Mouse (Mus musculus): ENCODE measurements around the gene Tbl2.
A peak's percentile ranks its signal among the peaks of the same experiment; 100 is the strongest.

Gene Tbl2

DNA sequence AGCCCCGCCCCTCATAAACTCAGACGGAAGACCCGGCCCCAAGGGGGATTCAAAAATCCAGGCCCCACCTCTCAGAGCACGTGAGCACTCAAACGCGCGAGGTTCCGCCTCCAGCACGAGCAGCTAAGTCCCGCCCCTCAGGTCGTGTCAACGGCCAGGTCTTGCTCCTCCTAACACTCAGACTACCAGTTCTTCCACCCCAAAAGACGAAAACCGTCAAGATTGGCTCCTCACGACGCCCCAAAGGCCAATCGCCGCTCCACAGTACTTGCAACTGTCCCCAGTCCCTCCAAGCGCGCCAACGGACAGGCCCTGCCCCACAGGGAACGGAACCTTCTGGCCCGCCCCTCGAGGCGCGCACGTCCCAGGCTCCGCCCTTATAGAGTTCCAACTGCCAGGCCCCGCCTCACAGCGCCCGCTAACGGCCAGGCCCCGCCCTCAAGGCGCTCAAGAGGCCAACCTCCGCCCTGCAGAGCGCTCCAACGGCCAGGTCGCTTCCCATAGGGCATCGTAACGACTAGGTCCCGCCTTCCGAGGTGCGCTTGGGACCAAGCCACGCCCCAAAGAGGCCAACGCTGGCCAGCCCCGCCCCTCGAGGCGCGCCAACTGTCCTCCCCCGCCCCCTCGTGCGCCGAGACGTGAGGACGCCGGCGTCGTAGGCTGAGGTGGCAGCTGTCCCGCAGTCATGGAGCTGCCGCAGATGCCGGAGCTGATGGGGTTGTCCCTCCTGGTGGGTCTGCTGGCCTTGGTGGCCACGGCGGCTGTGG lies at the start of gene Tbl2:
Gene Tbl2 (plus strand): TSS at position 605 of the 767 bp plus-strand sequence.
- peak; percentile 96 to 98 for DNase-seq

DNA sequence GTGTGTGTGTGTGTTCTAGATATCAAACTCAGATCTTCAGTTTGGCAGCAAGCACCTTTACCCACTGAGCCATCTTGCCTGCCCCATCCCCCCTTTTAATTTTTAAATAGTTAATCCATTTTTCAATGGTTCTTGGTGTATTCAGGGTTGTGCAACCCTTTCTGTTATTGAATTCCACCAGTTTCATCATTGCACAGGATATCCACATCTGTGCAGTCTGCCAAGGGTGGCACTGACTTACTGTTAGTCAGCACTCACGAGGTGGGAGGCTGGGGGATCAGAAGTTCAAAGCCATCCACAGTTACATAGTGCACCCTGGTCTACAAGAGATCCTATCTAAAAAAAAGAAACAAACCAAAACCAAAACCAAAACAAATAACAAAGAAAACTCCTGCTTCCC lies 48.5 kb upstream of the Tbl2 start:
- no peak for DNase-seq

DNA sequence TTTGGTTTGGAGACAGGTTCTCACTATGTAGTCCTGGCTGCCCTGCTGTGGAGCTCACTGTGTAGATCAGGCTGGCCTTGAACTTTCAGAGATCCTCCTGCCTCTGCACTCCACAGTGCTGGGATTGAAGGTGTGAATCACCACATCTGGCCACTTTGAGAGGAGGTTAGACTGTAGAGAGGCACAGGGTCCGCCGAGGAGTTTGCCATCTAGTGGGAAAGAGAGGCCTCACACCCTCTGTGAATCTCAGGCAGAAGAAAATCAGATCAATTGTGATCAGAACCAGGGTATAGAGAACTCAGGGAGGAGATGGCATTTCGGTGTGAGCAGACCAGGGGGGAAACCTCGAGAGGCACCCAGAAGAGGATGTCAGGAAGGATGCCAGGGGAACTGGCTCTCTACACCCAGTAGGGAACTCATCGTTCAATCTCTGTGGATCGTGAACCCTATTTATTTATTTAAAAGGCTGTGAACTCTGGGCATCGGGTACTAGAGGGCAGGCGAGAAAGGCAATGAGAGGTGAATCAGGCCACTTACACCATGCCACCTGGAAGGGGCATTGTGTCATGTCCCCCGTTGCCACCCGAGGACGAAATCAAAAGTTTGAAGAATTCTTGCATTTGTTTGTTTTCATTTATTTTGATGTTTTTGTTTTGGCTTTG lies 45.3 kb upstream of the Tbl2 start:
- peak in 1 of 2 experiments; percentile 8 for DNase-seq

DNA sequence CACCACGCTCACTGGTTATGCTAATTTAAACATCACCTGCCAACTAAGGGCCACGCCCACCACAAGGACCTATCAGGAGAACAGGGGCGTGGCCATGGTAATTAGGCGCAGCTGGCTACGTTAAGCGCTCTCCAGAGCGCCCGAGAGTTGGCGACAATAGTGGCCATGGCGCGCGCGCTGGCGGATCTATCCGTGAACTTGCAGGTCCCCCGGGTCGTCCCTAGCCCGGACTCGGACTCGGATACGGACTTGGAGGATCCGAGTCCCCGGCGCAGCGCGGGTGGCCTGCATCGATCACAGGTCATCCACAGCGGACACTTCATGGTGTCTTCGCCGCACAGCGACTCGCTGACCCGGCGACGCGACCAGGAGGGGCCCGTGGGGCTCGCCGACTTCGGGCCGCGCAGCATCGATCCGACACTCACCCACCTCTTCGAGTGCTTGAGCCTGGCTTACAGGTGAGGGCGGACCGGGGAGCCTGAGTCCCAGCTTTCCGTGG lies 42.6 kb upstream of the Tbl2 start:
- peak; percentile 27 to 36 for DNase-seq

DNA sequence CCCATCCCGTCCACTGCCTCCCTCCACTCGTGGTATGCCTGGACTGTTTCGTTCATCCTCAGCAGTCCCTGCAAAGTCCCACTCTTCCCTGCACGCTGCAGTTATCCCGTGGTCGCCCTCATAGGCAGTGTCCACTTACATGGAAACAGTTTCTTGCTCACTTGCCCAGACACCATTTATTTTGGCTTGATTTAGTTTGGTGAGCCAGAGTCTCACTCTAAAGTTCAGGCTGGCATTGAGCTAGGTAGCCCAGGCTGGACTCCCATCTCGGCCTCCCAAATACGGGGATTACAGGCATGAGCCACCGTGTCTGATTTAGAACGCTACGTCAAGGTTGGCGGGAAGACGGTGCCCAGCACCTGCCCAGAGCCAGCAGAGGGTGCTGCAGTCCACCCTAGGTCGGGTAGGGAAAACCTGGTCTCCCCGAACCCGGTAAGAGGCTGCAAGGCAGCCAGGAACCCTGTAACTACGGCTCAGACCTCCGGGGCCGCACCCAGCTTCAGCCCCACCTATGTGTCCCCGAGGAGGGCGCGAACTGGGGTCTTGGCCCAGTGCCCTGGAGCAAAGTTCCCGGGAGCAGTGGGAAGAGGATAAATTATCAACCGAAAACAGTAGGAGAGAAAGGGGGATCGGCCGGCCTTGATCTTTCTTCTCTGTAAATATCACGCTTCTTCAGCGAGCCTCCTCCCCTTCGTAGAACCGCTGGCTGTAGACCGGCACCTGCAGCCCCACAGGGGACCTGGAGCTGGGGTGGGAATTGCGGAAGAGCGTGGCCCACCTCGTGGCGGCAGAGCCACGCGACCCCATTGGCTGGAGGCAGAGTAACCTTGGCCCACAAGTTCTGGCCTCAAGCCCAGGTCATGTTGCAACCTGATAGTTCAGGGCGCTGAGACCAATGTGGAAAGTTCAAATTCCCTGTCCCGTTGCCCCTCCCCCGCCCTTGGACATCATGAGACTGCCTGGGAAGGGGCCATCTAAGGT lies 41.6 kb upstream of the Tbl2 start:
- DNase-seq = peak; percentile 45 to 52

DNA sequence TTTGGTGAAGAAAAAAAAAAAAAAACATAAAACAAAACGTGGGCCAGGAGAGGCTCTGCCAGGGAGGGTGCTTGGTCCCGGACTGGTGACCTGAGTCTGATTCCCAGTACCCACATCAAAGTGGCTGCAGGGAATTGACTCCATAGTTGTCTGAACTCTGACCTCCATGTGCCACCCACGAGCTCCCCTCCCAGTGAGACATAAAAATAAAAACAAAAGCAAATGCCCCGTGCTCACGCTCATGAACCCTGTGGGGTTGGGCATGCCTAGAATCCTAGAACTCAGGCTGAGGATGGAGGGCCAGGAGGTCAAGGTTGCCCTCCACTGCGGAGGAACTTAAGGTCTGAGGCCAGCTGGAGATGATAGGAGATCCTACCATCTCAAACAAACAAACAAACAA lies 40.4 kb upstream of the Tbl2 start:
- no peak for DNase-seq

DNA sequence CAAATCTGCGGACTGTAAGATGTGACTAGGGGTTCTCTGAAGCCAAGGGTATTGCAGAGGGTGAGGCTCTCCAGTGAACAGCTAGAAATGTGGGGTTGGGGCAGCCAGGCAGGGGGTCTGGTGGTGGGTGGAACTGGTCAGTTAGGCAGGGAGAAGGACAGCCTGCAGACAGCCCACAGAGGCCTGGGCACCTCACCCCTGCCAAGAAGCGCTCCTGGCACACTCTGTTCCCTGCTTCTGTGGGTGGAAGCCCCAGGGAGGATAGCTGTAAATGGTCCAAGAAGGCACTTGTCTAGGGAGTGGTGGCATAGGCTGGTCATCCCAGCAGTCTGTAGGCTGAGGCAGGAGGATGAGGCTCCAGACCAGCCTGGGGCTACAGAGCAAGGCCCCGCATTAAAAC lies 40.0 kb upstream of the Tbl2 start:
- no peak for DNase-seq

DNA sequence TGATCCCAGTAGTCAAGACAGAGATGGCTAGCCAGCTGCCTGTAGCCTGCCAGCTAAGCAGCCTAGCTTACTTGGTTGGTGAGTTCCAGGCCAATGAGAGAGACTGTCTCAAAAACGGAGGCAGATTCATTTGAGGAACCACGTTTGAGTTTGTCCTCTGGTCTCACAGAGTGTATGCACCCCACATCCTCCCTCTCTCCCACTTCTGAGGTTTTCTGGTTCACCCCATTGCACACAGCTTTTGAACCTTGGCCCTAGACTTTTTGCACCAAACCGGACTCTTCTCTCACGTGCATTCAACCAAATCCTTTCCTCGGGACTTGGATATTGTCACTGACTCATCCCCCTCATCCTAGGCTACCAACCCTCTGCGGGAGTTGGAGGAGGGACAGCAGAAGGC lies 39.5 kb upstream of the Tbl2 start:
- no peak for DNase-seq

DNA sequence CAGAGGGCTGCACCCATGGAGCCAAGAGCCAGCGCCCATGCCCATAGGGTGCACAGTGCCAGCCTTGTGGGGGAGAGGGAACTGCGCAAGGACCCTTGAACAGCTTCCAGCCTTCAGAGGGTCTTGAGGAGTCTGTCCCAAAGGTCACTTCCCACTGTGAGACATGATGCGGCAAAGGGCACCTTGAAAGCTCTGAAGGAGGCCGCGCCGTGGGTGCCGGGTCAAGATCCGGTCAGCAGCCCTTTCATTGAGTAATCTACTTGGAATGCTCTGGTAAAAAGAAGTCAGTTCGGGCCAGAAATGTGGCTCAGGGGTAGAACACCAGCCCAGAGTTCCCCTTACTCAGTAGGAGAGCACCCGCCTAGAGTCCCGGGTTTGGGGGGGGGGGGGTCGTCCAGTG lies 35.7 kb upstream of the Tbl2 start:
- DNase-seq = no peak

DNA sequence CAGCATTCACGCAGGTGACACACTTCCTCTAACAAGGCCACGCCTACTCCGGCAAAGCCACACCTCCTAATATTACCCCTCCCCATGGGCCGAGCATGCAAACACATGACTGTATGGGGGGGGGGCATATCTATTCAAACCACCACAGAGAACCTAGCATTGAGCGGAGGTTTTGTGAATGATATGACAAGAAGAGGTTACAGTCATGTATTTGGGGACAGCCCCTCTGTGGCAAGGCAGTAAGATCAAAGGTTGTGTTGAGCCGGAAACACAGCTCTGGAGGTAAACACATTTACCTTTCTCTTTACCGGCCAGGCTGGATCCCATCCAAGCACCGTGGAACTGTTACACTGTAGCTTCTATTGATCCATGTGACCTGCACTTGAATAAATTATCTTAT lies 34.2 kb upstream of the Tbl2 start:
- DNase-seq = no peak

DNA sequence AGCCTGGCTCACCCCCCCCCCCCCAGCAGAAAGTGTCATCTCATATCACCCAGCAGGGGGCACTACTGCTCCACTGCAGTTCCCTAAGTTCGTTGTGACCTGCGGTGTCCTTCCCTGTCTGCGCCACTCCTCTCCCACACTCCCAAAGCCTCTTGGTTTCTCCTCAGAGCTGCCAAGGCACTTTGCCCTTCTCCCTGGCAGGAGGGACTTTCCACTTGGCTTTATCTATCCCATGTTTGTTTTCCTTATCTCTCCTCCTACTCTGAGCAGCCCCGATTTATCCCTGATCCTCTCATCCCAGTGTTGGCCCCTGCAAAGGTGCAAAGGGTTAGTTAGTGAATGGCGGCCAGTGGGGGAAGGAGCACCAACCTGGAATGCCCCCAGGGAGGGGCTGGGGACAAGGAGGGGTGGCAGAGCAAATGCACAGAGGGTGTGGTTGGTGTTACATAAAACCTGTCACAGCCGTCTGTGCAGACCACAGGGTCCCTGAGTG lies 30.8 kb upstream of the Tbl2 start:
- peak; percentile 66 to 70 for DNase-seq

DNA sequence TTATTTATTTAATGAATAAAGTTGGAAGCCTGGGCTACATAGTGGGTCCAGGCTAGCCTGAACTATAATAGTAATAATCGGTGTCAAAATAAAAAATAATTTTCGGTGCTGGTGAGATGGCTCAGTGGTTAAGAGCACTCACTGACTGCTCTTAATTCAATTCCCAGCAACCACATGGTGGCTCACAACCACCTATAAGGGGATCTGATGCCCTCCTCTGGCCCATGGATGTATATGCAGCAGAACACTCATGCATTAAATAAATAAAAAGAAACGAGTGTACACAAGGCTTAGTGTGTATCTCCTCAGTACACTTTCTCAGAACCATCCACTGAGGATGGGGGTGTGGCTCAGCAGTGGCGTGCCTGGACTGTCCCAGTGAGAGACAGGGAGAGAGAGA lies 28.7 kb upstream of the Tbl2 start:
- no peak for DNase-seq

DNA sequence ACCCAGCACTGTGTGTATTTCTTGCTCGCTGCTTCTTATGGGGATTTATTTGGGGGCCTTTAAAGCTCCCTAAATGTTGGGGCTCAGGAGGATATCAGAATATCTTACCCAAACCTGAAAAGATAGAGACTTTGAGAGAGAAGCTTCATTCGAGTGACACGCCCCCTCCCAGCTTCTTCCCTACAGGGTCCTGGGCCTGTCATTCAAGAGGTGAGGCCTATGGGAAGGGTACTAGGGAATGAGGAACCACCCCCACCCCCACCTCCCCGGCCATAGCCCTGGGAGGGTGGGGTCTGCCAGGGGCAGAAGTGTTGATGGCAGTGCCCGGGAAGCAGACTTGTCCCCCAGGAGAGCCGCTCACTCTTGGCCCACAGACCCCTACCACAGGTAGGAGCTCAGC lies 23.3 kb upstream of the Tbl2 start:
- no peak for DNase-seq

DNA sequence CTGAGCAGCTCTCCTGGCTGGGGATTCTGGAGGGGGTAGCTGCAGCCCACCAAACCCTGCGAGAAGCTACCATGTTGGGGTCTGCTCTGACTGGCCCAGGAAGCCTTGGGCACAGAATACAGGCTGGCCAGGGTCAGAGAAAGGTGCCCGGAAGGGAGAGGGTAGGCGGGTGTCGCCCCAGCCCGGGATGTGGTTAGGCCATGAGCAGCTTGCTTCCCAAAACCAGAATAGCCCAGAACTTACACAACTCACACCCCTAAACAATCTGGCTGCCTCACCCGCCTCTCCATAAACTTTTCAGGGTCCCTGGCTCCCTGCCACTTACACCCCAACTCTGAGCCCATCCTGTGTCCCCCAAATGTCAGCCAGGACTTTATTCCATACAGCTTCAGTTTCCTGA lies 21.8 kb upstream of the Tbl2 start:
- DNase-seq = no peak

DNA sequence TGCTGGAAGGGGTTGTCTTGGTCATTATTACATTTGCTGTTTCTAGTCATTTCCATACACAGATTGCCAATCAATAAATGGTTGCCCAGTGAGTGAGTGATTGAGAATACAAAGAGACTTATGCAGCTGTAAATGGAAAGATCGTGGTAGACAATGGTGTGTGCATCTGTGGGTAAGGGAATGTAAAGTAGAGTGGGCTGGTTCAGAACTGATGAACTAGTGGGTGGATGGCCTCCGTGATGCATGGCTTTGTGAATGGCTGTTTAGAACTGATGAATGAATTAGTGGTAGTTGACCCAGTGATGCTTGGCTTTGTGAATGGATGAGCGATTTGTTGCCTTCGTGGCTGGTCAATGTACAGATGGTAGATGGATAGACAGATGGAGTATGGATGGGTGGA lies 19.7 kb upstream of the Tbl2 start:
- DNase-seq = no peak

DNA sequence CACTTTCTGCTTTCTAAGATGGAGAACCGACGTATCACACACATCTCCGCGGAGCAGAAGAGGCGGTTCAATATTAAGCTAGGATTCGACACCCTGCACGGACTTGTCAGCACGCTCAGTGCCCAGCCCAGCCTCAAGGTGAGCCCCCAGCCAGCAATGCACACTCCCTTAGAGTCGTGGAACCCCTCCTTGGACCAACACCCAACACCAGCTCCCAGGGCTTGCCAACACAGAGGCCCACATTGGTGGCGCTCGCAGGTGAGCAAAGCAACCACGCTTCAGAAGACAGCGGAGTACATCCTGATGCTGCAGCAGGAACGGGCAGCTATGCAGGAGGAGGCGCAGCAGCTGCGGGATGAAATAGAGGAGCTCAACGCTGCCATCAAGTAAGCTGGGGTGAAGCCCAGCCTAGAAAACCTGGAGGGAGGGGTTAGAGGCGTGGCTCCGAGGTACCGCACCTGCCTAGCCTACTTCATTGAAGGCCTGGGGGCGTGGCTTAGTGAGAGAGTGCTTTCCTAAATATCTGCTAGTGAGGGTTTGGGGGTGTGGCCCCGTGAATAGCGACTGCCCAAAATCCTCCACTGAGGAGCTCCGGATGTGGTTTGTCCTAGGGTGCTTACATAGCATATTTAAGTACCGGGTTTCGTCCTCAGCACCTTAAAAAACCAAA lies 15.6 kb upstream of the Tbl2 start:
- DNase-seq = peak in 1 of 2 experiments; percentile 23

DNA sequence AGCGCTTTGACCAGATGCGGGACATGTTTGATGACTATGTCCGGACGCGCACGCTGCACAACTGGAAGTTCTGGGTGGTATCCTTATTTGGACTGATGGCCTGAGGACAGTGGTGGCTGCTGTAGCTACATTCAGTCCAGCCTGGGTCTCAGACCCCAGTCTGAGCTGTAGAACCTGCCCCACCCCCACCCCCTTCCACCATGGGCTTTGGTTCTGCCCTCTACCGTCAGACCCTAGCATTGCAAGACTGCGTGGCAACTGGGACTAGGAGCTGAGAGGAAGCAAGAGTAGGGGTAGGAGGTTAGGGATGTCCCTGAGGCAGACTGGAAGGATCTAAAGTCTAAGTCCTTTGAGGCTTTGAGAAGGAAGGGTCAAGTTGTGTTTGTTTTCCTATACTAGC lies 14.9 kb upstream of the Tbl2 start:
- peak; percentile 12 to 22 for DNase-seq

DNA sequence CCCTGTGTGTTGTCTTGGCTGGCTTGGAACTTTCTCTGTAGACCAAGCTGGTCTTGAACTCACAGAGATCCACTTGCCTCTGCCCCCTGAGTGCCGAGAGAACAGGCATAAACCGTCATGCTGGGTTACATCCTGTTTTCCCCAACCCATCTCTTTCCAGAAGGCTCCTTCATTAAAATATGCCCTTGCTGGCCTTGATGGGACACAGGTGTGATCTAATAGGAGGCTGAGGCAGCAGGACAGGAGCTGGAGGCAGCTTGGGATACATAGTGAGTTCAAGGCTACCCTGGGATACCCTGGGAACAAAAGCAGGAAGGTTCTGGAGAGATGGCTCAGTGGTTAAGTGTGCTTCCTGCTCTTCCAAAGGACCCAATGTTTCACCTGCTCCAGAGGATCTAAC lies 9.6 kb upstream of the Tbl2 start:
- no peak for DNase-seq

DNA sequence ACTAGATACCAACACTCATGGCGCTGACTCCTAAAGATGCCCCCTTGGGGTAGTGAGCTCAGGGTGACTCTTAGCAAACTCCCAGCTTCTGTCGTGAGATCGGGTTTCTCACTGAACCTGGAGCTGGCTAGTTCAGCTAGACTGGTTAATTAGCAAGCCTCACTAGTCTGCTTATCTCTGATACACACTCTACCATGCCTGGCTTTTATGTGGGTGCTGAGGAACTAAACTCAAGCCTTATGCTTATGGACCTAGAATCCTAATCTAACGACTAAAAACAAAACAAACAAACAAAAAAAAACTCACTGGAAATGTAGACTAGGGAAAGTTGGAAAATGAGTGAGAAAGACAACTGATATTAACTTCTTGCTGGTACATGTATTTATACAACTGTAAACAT lies 5.0 kb upstream of the Tbl2 start:
- no peak for DNase-seq

DNA sequence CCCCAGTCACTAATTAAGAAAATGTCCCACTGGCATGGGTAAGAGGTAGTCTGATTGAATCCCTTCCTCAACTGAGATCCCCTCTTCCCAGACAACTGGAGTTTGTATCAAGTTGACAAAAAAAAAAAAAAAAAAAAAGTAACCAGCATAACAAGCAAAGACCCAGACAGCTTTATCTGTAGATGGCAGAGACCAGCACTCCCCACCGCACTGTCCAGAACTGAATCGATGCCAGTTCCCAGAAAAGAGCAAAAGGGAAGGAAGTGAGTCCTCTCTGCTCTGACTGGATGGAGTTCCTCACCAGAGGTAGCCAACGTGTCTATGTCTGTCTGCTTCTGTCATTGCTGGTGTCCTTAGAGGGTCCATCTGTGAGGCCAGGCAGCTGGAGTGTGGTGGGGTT lies 3.9 kb upstream of the Tbl2 start:
- DNase-seq = no peak

DNA sequence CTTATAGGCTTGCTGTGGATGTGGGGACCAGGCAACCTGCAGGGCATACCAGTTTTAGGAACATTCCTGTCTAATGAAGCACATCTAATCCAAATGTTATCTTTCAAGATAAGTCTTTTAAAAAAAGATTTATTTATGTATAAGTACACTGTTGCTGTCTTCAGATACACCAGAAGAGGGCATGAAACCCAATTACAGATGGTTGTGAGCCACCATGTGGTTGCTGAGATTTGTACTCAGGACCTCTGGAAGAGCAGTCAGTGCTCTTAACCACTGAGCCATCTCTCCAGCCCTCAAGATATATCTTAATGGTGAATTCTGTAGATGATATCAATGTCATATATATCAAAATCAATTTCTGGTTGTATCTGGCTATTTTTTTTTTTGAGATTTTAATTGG lies 3.5 kb upstream of the Tbl2 start:
- DNase-seq = no peak

DNA sequence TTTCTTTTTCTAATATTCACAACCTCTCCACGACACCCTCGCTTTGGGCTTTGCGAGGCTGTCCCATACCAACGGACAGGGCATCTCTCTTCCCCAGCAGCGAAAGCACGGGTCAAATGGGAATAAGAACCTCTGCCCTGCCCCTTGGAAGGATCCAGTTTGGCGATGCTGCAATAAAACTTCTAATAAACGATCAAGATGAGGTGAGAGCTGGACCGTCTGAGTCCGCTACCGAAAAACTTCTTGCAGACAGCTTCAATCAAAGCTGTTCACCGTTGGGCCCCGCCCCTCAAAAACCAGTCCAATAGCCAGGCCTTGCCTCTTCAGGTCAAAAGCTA lies 773 bp upstream of the Tbl2 start:
- no peak for DNase-seq

DNA sequence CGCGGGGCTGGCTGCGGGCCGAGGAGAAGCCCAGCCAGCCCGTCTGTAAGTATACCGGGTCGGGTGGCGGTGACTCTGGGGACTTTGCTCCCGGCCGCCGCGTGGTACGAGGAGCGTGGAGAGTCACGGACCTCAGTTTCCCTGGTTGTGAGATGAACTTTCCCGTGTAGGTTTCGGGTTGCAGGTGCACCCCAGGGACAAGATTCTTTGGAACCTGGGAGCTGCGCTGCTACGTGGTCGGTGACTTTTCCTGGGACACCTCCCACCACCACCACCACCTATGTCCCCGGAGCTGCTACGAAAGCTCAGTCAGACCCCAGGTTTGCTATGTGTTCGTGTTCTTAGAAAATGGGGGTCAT lies 342 bp downstream of the Tbl2 start:
- no peak for DNase-seq
